Mouse (Mus musculus) heart, embryonic 16.5 days (tissue): Measurements from ENCODE around the gene Gm10382. TPM values are rescaled to one million over a fixed set of nuclear protein-coding genes. Genes with fewer than 3 reads are reported as not detected.
"Not testable (repeated sequence)": the region's sequence is repeated elsewhere in the genome, so short reads cannot be mapped to it uniquely, and the experiment has no call there.

ENCODE experiments used
- ATAC-seq: fragments of 200-750 bp; cut with Nextera tagmentation; replicated peaks from 2 replicates; pipeline ENCODE4 v1.8.0; 2017; ENCODE audit warnings: moderate number of reproducible peaks; ENCODE audit not compliant: insufficient read depth, low FRiP score; ENCODE audit errors: extremely low read depth
- H3K27ac ChIP-seq: fragments of 300-500 bp; sonication (generic); 2 replicates; pipeline ENCODE4 v1.5.1; 2014; ENCODE audit warnings: mild to moderate bottlenecking, low read length, control low read depth, moderate library complexity
- H3K27me3 ChIP-seq: fragments of 300-500 bp; sonication (generic); 2 replicates; pipeline ENCODE4 v1.6.1; 2014; ENCODE audit warnings: low read length, mixed read lengths; ENCODE audit not compliant: control insufficient read depth, insufficient read depth
- H3K36me3 ChIP-seq: fragments of 300-500 bp; sonication (generic); 2 replicates; pipeline ENCODE4 v1.6.1; 2014; ENCODE audit not compliant: control insufficient read depth, insufficient read depth
- H3K4me1 ChIP-seq: fragments of 300-500 bp; sonication (generic); 2 replicates; pipeline ENCODE4 v1.6.1; 2014; ENCODE audit warnings: low read length, mixed read lengths; ENCODE audit not compliant: control insufficient read depth, insufficient read depth
- H3K4me2 ChIP-seq: fragments of 300-500 bp; sonication (generic); 2 replicates; pipeline ENCODE4 v1.6.1; 2014; ENCODE audit warnings: low read depth, mild to moderate bottlenecking, control low read depth, low read length
- H3K4me3 ChIP-seq: fragments of 300-500 bp; sonication (generic); 2 replicates; pipeline ENCODE4 v1.5.1; 2014; ENCODE audit warnings: mild to moderate bottlenecking, control low read depth, low read length
- H3K9ac ChIP-seq: fragments of 300-500 bp; sonication (generic); 2 replicates; pipeline ENCODE4 v1.6.1; 2014; ENCODE audit warnings: low read length, control low read depth
- H3K9me3 ChIP-seq: fragments of 300-500 bp; sonication (generic); replicated peaks from 2 replicates; pipeline ENCODE4 v1.6.1; 2016; ENCODE audit warnings: low read length; ENCODE audit not compliant: control insufficient read depth
- WGBS: fragments of 180-500 bp; shearing (Covaris S2); extraction: QIAGEN DNeasy Blood & Tissue Kit; methylation state at CpG from one replicate; pipeline ENCODE4 v1.1.7; 2014; 5-methylcytosine and 5-hydroxymethylcytosine counted together
- polyA plus RNA-seq: library from polyadenylated mRNA; unstranded; fragments of >200 nt; fragmentation: Nextera tagmentation; extraction: Ambion mirVana; gene quantifications from 2 replicates; pipeline ENCODE4 v1.2.1, GENCODE M21; 2015

The Gm10382 gene
- polyA plus RNA-seq, 1 experiment from 2014 or later: 0.30 TPM

DNA sequence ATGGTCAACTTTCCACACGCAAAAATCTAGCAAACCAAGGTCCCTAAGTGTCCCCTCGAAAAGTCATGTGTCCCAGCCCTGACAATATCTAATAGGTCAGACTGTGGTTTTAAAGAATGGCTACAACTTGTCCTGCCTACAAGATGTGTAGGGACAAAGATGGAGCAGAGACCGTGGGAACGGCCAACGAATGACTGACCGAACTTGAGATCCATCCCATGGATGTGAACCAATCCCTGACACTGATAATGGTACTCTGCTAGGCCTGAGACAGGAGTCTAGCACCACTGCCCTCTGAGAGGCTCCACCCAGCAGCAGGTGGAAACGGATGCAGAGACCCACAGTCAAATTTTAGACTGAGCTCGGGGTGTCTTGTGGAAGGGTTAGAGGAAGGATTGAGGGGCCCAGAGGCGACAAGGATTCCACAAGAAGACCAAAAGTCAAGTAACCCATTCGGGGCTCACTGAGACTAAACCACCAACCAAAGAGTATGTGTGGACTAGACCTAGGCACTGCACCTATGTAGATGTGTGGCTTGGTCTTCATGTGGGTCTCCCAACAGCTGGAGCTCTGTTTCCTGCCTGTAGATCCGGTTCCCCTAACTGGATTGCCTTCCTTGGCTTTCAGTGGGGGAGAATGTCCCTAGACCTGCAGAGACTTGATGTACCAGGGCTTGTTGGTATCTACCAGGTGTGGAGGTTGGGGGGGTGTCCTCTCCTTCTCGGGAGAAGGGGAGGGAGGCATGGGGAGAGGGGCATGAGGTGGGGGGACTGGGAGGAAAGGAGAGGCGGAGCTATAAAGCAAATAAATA lies 18.1 kb downstream of the Gm10382 start:
- Histone ChIP-seq H3K9me3 (no peaks in the 10 kb centered on the region), H3K4me2 (peak overlapping the region; percentile 87), H3K27me3 (no peaks in the 10 kb centered on the region), H3K4me1 (peaks cover 12% of the 10 kb centered on the region), H3K27ac (peak overlapping the region; percentile 96), H3K36me3 (no peaks in the 10 kb centered on the region), H3K4me3 (peak overlapping the region; percentile 72), H3K9ac (peak overlapping the region; percentile 78; the same call in 1 of the 2 replicates)
- WGBS: 56% methylated on average over 13 of the region's 13 CpGs
- ATAC-seq: no peak

DNA sequence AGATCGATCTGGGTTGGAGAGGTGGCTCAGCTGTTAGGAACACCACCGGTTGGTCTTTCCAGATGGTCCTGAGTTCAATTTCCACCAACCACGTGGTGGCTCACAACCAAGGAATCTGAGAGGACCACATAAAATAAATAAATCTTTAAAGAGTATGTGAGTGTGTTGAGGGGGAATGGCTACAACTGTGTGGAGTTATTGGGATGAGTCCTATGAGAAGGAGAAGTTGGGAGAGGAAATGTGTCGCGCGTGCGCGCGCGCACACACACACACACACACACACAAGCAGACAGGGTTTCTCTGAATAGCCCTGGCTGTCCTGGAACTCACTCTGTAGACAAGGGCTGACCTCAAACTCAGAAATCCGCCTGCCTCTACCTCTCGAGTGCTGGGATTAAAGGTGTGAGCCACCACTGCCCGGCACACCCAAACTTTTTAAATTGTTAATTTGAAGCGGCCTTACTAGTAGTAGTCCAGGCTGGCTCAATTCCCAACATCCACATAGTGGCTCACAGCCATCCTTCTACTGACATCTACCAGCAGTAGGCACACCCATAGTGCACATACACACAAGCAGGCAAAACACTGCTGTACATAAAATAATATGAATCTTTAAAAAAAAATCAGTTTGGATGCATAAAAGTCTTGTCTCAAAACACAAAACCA lies 18.9 kb downstream of the Gm10382 start:
- Histone ChIP-seq H3K36me3 (no peaks in the 10 kb centered on the region), H3K4me2 (no peak overlapping the region), H3K27me3 (no peaks in the 10 kb centered on the region), H3K4me1 (peaks cover 12% of the 10 kb centered on the region), H3K9me3 (no peaks in the 10 kb centered on the region), H3K27ac (no peak overlapping the region), H3K9ac (no peak overlapping the region), H3K4me3 (no peak overlapping the region)
- WGBS: 68% methylated on average over 14 of the region's 14 CpGs
- no peak for ATAC-seq

DNA sequence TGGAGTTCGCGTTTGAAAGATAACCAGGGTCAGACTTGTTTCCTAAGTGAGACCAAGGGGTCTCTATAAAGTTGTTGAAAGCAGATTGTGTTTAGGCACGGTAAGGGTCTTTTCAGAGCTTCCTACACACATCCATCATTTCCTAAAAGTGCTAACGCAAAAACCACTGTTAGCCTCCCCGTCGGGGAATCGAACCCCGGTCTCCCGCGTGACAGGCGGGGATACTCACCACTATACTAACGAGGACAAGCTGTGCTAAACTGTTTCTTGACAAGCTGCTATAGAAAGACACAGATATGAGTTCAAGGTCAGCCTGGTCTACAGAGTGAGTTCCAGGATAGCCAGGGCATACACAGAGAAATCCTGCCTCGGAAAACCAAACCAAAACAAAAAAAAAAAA lies 19.7 kb downstream of the Gm10382 start:
- H3K9me3 ChIP-seq: no peaks in the 10 kb centered on the region
- no peaks in the 10 kb centered on the region for H3K27me3 ChIP-seq
- 2% methylated on average over 13 of the region's 13 CpGs for WGBS
- ATAC-seq: peak; percentile 13; the same call in 1 of the 2 replicates
- H3K9ac ChIP-seq: no peak overlapping the region
- peak overlapping the region; percentile 57 for H3K4me2 ChIP-seq
- H3K27ac ChIP-seq: peak overlapping the region; percentile 54
- H3K36me3 ChIP-seq: no peaks in the 10 kb centered on the region
- peaks cover 14% of the 10 kb centered on the region for H3K4me1 ChIP-seq
- H3K4me3 ChIP-seq: peak overlapping the region; percentile 48

DNA sequence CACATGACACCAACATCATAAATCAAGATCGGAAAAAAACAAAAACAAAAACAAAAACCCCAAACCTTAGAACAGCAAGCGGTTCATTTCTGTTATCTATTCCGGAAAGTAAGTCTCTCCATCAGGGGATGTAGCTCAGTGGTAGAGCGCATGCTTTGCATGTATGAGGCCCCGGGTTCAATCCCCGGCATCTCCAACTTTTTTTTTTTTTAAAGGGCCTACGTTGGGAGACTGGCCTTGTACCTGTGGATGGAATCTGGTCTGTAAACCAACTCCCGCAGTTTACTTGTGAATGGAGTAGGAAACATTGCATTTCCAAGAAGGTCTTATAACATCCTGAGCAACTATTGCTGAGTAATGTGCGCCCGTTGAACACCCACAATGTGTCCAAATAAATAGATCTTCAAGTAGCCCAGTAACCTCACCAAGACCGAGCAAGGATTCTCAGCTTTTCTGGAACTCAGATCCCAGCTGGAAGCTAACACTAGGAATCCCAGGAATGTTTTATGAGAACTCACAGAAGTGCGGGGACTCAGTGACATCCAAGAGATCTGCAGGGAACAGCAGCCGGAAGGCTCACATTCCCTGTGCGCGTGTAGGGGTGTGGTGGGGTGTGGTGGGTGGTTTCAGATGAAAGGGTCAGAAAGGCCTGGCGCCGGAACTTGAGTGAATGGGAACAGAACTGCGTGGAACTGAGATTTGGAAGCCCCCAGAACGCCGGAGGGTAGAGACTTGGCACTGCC lies 20.4 kb downstream of the Gm10382 start:
- 13% methylated on average over 20 of the region's 20 CpGs for WGBS

DNA sequence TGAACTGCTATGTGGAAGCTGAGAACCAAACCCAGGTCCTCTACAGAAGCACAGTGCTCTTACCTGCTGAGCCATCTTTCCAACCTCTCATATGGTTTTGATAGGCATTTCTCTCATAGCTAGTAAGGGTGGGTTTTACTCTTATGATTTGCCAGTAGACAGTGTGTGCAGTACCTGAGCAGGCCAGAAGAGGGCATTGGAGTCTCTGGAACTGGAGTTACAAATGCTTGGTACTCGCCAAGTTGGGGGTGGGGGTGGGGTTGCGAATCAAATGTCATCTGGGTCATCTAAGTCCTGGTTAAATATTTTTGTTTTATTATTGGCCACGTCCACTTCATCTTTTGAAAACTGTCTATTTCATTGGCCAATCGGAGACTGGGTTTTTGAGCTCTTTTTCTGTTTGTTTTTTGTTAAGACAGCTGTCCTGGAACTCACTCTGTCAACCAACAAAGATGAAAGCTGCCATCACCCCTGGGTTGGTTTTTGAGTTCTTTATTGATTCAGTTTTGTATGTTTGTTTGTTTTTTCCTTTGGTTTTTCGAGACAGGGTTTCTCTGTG lies 22.9 kb downstream of the Gm10382 start:
- Histone ChIP-seq H3K4me2 (no peak overlapping the region), H3K4me3 (no peak overlapping the region), H3K36me3 (peaks cover 26% of the 10 kb centered on the region), H3K9me3 (no peaks in the 10 kb centered on the region), H3K4me1 (peaks cover 9% of the 10 kb centered on the region), H3K27me3 (no peaks in the 10 kb centered on the region), H3K9ac (no peak overlapping the region), H3K27ac (no peak overlapping the region)
- 63% methylated on average over 5 of the region's 5 CpGs for WGBS
- ATAC-seq: no peak

More for the DNA sequence above, 20.4 kb downstream of the Gm10382 start:
- Histone ChIP-seq H3K4me3 (peak overlapping the region; percentile 48), H3K36me3 (peaks cover 1% of the 10 kb centered on the region), H3K27ac (peak overlapping the region; percentile 54), H3K9me3 (no peaks in the 10 kb centered on the region), H3K27me3 (no peaks in the 10 kb centered on the region), H3K4me2 (peak overlapping the region; percentile 57), H3K4me1 (peaks cover 13% of the 10 kb centered on the region), H3K9ac (no peak overlapping the region)
- ATAC-seq: no peak

DNA sequence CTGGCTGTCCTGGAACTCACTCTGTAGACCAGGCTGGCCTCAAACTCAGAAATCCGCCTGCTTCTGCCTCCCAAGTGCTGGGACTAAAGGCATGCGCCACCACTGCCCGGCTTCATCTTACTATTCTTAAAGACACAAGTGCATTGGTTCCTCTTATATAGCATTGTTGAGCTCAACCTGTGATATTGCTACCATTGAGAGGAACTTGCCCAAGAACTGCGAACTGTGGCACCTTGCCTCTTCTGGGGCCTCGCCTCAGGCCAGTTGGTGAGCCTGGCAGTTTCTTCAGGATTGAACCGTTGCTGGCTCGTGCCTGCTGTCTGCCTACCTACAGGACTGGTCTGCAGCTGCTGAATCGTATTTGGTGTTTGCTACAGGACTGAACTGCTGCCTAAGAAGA lies 23.4 kb downstream of the Gm10382 start:
- H3K4me1 ChIP-seq, H3K27me3 ChIP-seq, ATAC-seq, H3K27ac ChIP-seq, H3K4me2 ChIP-seq, H3K4me3 ChIP-seq, H3K9me3 ChIP-seq, H3K9ac ChIP-seq: not testable (repeated sequence)
- 89% methylated on average over 8 of the region's 8 CpGs for WGBS
- H3K36me3 ChIP-seq: peaks cover 27% of the 10 kb centered on the region

DNA sequence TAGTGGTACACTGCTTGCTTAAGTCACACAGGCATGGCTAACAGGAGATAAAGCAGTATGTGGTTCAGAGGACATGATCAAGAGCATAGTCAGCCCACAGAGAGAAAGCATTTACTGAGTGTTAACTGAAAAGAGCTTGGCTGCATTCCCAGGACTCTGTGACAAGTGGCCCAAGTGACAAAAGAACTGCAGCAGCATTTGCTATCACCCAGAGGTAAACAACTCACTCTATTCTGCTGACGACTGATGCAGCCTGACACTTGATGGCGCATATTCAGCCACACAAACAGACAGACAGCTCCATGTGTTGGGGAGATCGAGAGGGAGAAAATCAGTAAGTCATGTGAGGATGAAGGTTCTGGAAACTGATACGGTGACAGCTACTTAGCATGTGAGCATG lies 24.6 kb downstream of the Gm10382 start:
- Histone ChIP-seq H3K4me3 (no peak overlapping the region), H3K4me2 (no peak overlapping the region), H3K4me1 (peaks cover 4% of the 10 kb centered on the region; the same call in 1 of the 2 replicates), H3K36me3 (peaks cover 38% of the 10 kb centered on the region), H3K27ac (peak overlapping the region; percentile 86), H3K27me3 (no peaks in the 10 kb centered on the region), H3K9me3 (no peaks in the 10 kb centered on the region), H3K9ac (no peak overlapping the region)
- peak; percentile 69 for ATAC-seq
- 37% methylated on average over 4 of the region's 4 CpGs for WGBS

DNA sequence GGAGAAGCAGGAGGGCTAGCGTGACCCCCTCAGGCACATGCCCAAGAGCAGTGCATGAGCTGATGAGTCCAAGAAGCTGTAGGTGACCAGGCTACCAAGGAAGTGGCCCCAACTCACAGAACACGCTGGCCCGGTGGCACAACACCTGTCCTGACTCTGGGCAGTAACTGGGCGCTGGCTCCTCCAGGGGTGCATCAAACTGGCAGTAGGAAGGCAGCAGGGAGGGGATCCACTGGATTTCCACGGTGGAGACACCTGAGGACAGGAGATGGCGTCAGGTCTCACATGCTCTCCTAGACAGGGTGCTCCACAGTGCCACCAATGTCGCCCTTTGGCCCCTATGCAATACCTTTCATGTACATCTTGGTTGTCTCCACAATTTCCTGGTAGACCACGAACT lies 27.1 kb downstream of the Gm10382 start:
- peaks cover 54% of the 10 kb centered on the region for H3K36me3 ChIP-seq
- ATAC-seq: no peak
- no peak overlapping the region for H3K9ac ChIP-seq
- no peak overlapping the region for H3K27ac ChIP-seq
- H3K9me3 ChIP-seq: no peaks in the 10 kb centered on the region
- no peaks in the 10 kb centered on the region for H3K27me3 ChIP-seq
- H3K4me2 ChIP-seq: no peak overlapping the region
- H3K4me1 ChIP-seq: peaks cover 4% of the 10 kb centered on the region; the same call in 1 of the 2 replicates
- 90% methylated on average over 8 of the region's 8 CpGs for WGBS
- no peak overlapping the region for H3K4me3 ChIP-seq
